Mouse (Mus musculus): ENCODE data around the gene Tbc1d22a. TPM values are rescaled to one million over a fixed set of nuclear protein-coding genes. Genes with fewer than 3 reads are reported as not detected.

The Tbc1d22a gene
- polyA plus RNA-seq, 1 experiment from 2014 or later = 8.7 TPM

- H3K4me1 ChIP-seq (replicated peaks; ENCODE audit: control insufficient read depth, insufficient read depth) = no peaks in the 10 kb centered on the region
- no peak overlapping the region for H3K27ac ChIP-seq (replicated peaks)
- no peak for ATAC-seq (ENCODE audit: low FRiP score, low TSS enrichment)
- no peak for TF ChIP-seq EP300 (optimal IDR thresholded peaks at IDR 0.05)
- TF ChIP-seq CTCF (IDR thresholded peaks at IDR 0.05; ENCODE audit: low read depth) = no peak
- no peaks in the 10 kb centered on the region for H3K27me3 ChIP-seq (ENCODE audit: control insufficient read depth, insufficient read depth, low read length)
- H3K4me3 ChIP-seq (ENCODE audit: low read depth, low read length) = no peak overlapping the region
- no peaks in the 10 kb centered on the region for H3K36me3 ChIP-seq (ENCODE audit: control insufficient read depth, insufficient read depth, low read length)
- no peak overlapping the region for H3K4me2 ChIP-seq (replicated peaks; ENCODE audit: low read depth)
- DNase-seq (ENCODE audit: low spot score) = no peak
- 68% methylated on average over 6 of the region's 6 CpGs for WGBS
- no peak overlapping the region for H3K9ac ChIP-seq (ENCODE audit: low read length)
- H3K9me3 ChIP-seq (ENCODE audit: control insufficient read depth, low read length) = no peaks in the 10 kb centered on the region
Observed at GRCm38 (mm10) chr15:86485815-86486214, 271.6 kb downstream of the Tbc1d22a start.

GRCm38 (mm10) chr15:86487359-86487758 lies 273.1 kb downstream of the Tbc1d22a start:
- WGBS = 73% methylated on average over 5 of the region's 5 CpGs

GRCm38 (mm10) chr15:86491434-86492099 lies 277.3 kb downstream of the Tbc1d22a start:
- Histone ChIP-seq H3K27ac (replicated peaks) (no peak overlapping the region), H3K4me3 (ENCODE audit: low read depth, low read length) (no peak overlapping the region), H3K27me3 (ENCODE audit: control insufficient read depth, insufficient read depth, low read length) (no peaks in the 10 kb centered on the region), H3K9ac (ENCODE audit: low read length) (no peak overlapping the region), H3K9me3 (ENCODE audit: control insufficient read depth, low read length) (no peaks in the 10 kb centered on the region), H3K4me2 (replicated peaks; ENCODE audit: low read depth) (no peak overlapping the region), H3K4me1 (replicated peaks; ENCODE audit: control insufficient read depth, insufficient read depth) (no peaks in the 10 kb centered on the region), H3K36me3 (ENCODE audit: control insufficient read depth, insufficient read depth, low read length) (no peaks in the 10 kb centered on the region)
- ATAC-seq (ENCODE audit: low FRiP score, low TSS enrichment) = no peak
- WGBS = 73% methylated on average over 12 of the region's 12 CpGs
- no peak for DNase-seq (ENCODE audit: low spot score)
- TF ChIP-seq CTCF (IDR thresholded peaks at IDR 0.05; ENCODE audit: low read depth) (no peak), EP300 (optimal IDR thresholded peaks at IDR 0.05) (no peak)

More at GRCm38 (mm10) chr15:86487359-86487758, 273.1 kb downstream of the Tbc1d22a start:
- H3K36me3 ChIP-seq (ENCODE audit: control insufficient read depth, insufficient read depth, low read length) = no peaks in the 10 kb centered on the region
- H3K4me2 ChIP-seq (replicated peaks; ENCODE audit: low read depth) = no peak overlapping the region
- H3K27me3 ChIP-seq (ENCODE audit: control insufficient read depth, insufficient read depth, low read length) = no peaks in the 10 kb centered on the region
- ATAC-seq (ENCODE audit: low FRiP score, low TSS enrichment) = no peak
- DNase-seq (ENCODE audit: low spot score) = no peak
- no peak overlapping the region for H3K9ac ChIP-seq (ENCODE audit: low read length)
- H3K9me3 ChIP-seq (ENCODE audit: control insufficient read depth, low read length) = no peaks in the 10 kb centered on the region
- no peak overlapping the region for H3K4me3 ChIP-seq (ENCODE audit: low read depth, low read length)
- no peaks in the 10 kb centered on the region for H3K4me1 ChIP-seq (replicated peaks; ENCODE audit: control insufficient read depth, insufficient read depth)
- TF ChIP-seq CTCF (IDR thresholded peaks at IDR 0.05; ENCODE audit: low read depth) = no peak
- H3K27ac ChIP-seq (replicated peaks) = no peak overlapping the region

DNA sequence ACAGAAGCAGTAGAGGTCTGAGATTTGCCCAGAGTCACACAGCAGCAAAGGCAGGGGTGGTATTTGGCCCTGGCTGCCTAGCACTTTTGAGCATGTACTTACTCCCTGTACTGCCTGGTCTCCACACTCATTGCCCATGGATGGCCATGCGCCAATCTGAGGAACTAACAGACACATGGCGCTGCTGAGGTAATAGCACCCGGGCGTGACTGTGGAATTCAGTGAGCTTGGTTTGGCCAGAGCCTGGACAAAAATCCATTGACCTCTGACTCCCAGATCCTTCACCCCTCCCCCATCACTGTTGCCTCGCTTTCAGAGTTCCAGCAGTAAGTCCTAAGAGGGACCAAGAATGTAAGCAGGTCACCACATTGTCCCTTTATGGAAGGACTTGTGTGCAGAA lies 278.4 kb downstream of the Tbc1d22a start:
- DNase-seq (ENCODE audit: low spot score) = no peak
- H3K4me1 ChIP-seq (replicated peaks; ENCODE audit: control insufficient read depth, insufficient read depth) = no peaks in the 10 kb centered on the region

GRCm38 (mm10) chr15:86496209-86496608 lies 281.9 kb downstream of the Tbc1d22a start:
- no peak overlapping the region for H3K4me2 ChIP-seq (replicated peaks; ENCODE audit: low read depth)
- no peaks in the 10 kb centered on the region for H3K36me3 ChIP-seq (ENCODE audit: control insufficient read depth, insufficient read depth, low read length)
- DNase-seq (ENCODE audit: low spot score) (no peak), ATAC-seq (ENCODE audit: low FRiP score, low TSS enrichment) (no peak)
- no peaks in the 10 kb centered on the region for H3K27me3 ChIP-seq (ENCODE audit: control insufficient read depth, insufficient read depth, low read length)
- 84% methylated on average over 4 of the region's 4 CpGs for WGBS
- no peaks in the 10 kb centered on the region for H3K9me3 ChIP-seq (ENCODE audit: control insufficient read depth, low read length)
- TF ChIP-seq CTCF (IDR thresholded peaks at IDR 0.05; ENCODE audit: low read depth) (no peak), EP300 (optimal IDR thresholded peaks at IDR 0.05) (no peak)
- H3K27ac ChIP-seq (replicated peaks) = no peak overlapping the region
- no peak overlapping the region for H3K9ac ChIP-seq (ENCODE audit: low read length)
- H3K4me1 ChIP-seq (replicated peaks; ENCODE audit: control insufficient read depth, insufficient read depth) = no peaks in the 10 kb centered on the region
- no peak overlapping the region for H3K4me3 ChIP-seq (ENCODE audit: low read depth, low read length)

More for the DNA sequence above, 278.4 kb downstream of the Tbc1d22a start:
- no peak for ATAC-seq (ENCODE audit: low FRiP score, low TSS enrichment)
- no peaks in the 10 kb centered on the region for H3K36me3 ChIP-seq (ENCODE audit: control insufficient read depth, insufficient read depth, low read length)
- no peak overlapping the region for H3K9ac ChIP-seq (ENCODE audit: low read length)
- TF ChIP-seq CTCF (IDR thresholded peaks at IDR 0.05; ENCODE audit: low read depth) = no peak
- no peak overlapping the region for H3K4me2 ChIP-seq (replicated peaks; ENCODE audit: low read depth)
- H3K27ac ChIP-seq (replicated peaks) = no peak overlapping the region
- no peaks in the 10 kb centered on the region for H3K27me3 ChIP-seq (ENCODE audit: control insufficient read depth, insufficient read depth, low read length)
- H3K4me3 ChIP-seq (ENCODE audit: low read depth, low read length) = no peak overlapping the region
- H3K9me3 ChIP-seq (ENCODE audit: control insufficient read depth, low read length) = no peaks in the 10 kb centered on the region
- 65% methylated on average over 5 of the region's 5 CpGs for WGBS

GRCm38 (mm10) chr15:86496646-86497045 lies 282.4 kb downstream of the Tbc1d22a start:
- Histone ChIP-seq H3K27me3 (ENCODE audit: control insufficient read depth, insufficient read depth, low read length) (no peaks in the 10 kb centered on the region), H3K36me3 (ENCODE audit: control insufficient read depth, insufficient read depth, low read length) (no peaks in the 10 kb centered on the region), H3K27ac (replicated peaks) (no peak overlapping the region), H3K9ac (ENCODE audit: low read length) (no peak overlapping the region), H3K4me1 (replicated peaks; ENCODE audit: control insufficient read depth, insufficient read depth) (no peaks in the 10 kb centered on the region), H3K4me2 (replicated peaks; ENCODE audit: low read depth) (no peak overlapping the region), H3K4me3 (ENCODE audit: low read depth, low read length) (no peak overlapping the region), H3K9me3 (ENCODE audit: control insufficient read depth, low read length) (no peaks in the 10 kb centered on the region)
- no peak for DNase-seq (ENCODE audit: low spot score)
- TF ChIP-seq CTCF (IDR thresholded peaks at IDR 0.05; ENCODE audit: low read depth) (no peak), EP300 (optimal IDR thresholded peaks at IDR 0.05) (no peak)
- ATAC-seq (ENCODE audit: low FRiP score, low TSS enrichment) = no peak
- WGBS = 87% methylated on average over 7 of the region's 7 CpGs
